Mouse (Mus musculus): Measurements from ENCODE around the gene Lrig2.
A peak's percentile ranks its signal among the peaks of the same experiment; 100 is the strongest.

Gene Lrig2

GRCm38 (mm10) chr3:104511538-104512423 is at the start of gene Lrig2:
Gene Lrig2 (minus strand): TSS chr3:104511918.
- DNase-seq (ENCODE audit: low spot score in 2 of 2): peak; percentile 97 to 98

- DNase-seq (ENCODE audit: low spot score in 2 of 2): no peak
Measured at GRCm38 (mm10) chr3:104556624-104557023, 44.9 kb upstream of the Lrig2 start.

GRCm38 (mm10) chr3:104550594-104550993 is 38.9 kb upstream of the Lrig2 start:
- no peak for DNase-seq (ENCODE audit: low spot score in 2 of 2)

- no peak for DNase-seq (ENCODE audit: low spot score in 2 of 2)
Measured at GRCm38 (mm10) chr3:104548367-104549087, 36.8 kb upstream of the Lrig2 start.

GRCm38 (mm10) chr3:104543825-104544224 is 32.1 kb upstream of the Lrig2 start:
- no peak for DNase-seq (ENCODE audit: low spot score in 2 of 2)

- no peak for DNase-seq (ENCODE audit: low spot score in 2 of 2)
Measured at GRCm38 (mm10) chr3:104542065-104542429, 30.3 kb upstream of the Lrig2 start.

GRCm38 (mm10) chr3:104541139-104542064 is 29.7 kb upstream of the Lrig2 start:
- peak in 1 of 2 experiments; percentile 16 for DNase-seq (ENCODE audit: low spot score in 2 of 2)

GRCm38 (mm10) chr3:104540480-104541138 is 28.9 kb upstream of the Lrig2 start:
- DNase-seq (ENCODE audit: low spot score in 2 of 2): no peak

- no peak for DNase-seq (ENCODE audit: low spot score in 2 of 2)
Measured at GRCm38 (mm10) chr3:104533223-104533622, 21.5 kb upstream of the Lrig2 start.

GRCm38 (mm10) chr3:104526115-104526882 is 14.6 kb upstream of the Lrig2 start:
- no peak for DNase-seq (ENCODE audit: low spot score in 2 of 2)

- no peak for DNase-seq (ENCODE audit: low spot score in 2 of 2)
Measured at GRCm38 (mm10) chr3:104525516-104525915, 13.8 kb upstream of the Lrig2 start.

- no peak for DNase-seq (ENCODE audit: low spot score in 2 of 2)
Measured at GRCm38 (mm10) chr3:104525029-104525428, 13.3 kb upstream of the Lrig2 start.

GRCm38 (mm10) chr3:104523333-104523871 is 11.7 kb upstream of the Lrig2 start:
- no peak for DNase-seq (ENCODE audit: low spot score in 2 of 2)

- no peak for DNase-seq (ENCODE audit: low spot score in 2 of 2)
Measured at GRCm38 (mm10) chr3:104521341-104521924, 9.7 kb upstream of the Lrig2 start.

- DNase-seq (ENCODE audit: low spot score in 2 of 2): no peak
Measured at GRCm38 (mm10) chr3:104520471-104520870, 8.8 kb upstream of the Lrig2 start.

GRCm38 (mm10) chr3:104518931-104519330 is 7.2 kb upstream of the Lrig2 start:
- DNase-seq (ENCODE audit: low spot score in 2 of 2): no peak

GRCm38 (mm10) chr3:104518411-104518810 is 6.7 kb upstream of the Lrig2 start:
- DNase-seq (ENCODE audit: low spot score in 2 of 2): peak in 1 of 2 experiments; percentile 33

GRCm38 (mm10) chr3:104517161-104517560 is 5.4 kb upstream of the Lrig2 start:
- no peak for DNase-seq (ENCODE audit: low spot score in 2 of 2)

- no peak for DNase-seq (ENCODE audit: low spot score in 2 of 2)
Measured at GRCm38 (mm10) chr3:104514510-104514909, 2.8 kb upstream of the Lrig2 start.

- no peak for DNase-seq (ENCODE audit: low spot score in 2 of 2)
Measured at GRCm38 (mm10) chr3:104512424-104512748, 668 bp upstream of the Lrig2 start.

Data from natural killer cell, adult 2 months (primary cell).